Mouse (Mus musculus) heart, postnatal 14 days (tissue): ENCODE measurements around the gene Atp8a1. TPM values are rescaled to one million over a fixed set of nuclear protein-coding genes. Genes with fewer than 3 reads are reported as not detected.
A peak's percentile ranks its signal among the peaks of the same experiment; 100 is the strongest.
"Not testable (repeated sequence)": the region's sequence is repeated elsewhere in the genome, so short reads cannot be mapped to it uniquely, and the experiment has no call there.

Experiments
- DNase-seq, 2 experiments: peaks; one replicate each; pipeline ENCODE4 v3.0.0; 2021 to 2022
- intact Hi-C: fragments of 180-260 bp; cut with DNase I; formaldehyde crosslinking; loops from one replicate; pipeline ENCODE4 v1.15.1; 2025
- total RNA-seq, 2 experiments: library from RNA; stranded (reverse); gene quantifications; 2 replicates each; pipeline ENCODE4 v1.2.3; 2021

The Atp8a1 gene
- total RNA-seq, 2 experiments from 2014 or later, result 17.2 to 19.6 TPM

GRCm38 (mm10) chr5:67831293-67832147 is 15.7 kb downstream of the Atp8a1 start:
- intact Hi-C loops, result no loop called here

GRCm38 (mm10) chr5:67828356-67828755 is 18.9 kb downstream of the Atp8a1 start:
- intact Hi-C loops, result no loop called here
- no peak for DNase-seq

More at GRCm38 (mm10) chr5:67831293-67832147, 15.7 kb downstream of the Atp8a1 start:
- DNase-seq, result no peak

- intact Hi-C loops, result no loop called here
- no peak for DNase-seq
Observed at GRCm38 (mm10) chr5:67826935-67827334, 20.3 kb downstream of the Atp8a1 start.

- DNase-seq, result no peak
- intact Hi-C loops, result no loop called here
Observed at GRCm38 (mm10) chr5:67826278-67826677, 21.0 kb downstream of the Atp8a1 start.

- no peak for DNase-seq
- intact Hi-C loops, result no loop called here
Observed at GRCm38 (mm10) chr5:67824600-67824999, 22.6 kb downstream of the Atp8a1 start.

- intact Hi-C loops, result no loop called here
- DNase-seq, result no peak
Observed at GRCm38 (mm10) chr5:67823771-67824170, 23.5 kb downstream of the Atp8a1 start.

- intact Hi-C loops, result no loop called here
- no peak for DNase-seq
Observed at GRCm38 (mm10) chr5:67822619-67823018, 24.6 kb downstream of the Atp8a1 start.

GRCm38 (mm10) chr5:67821987-67822401 is 25.2 kb downstream of the Atp8a1 start:
- peak; percentile 19 to 33 for DNase-seq
- intact Hi-C loops, result no loop called here

GRCm38 (mm10) chr5:67821185-67821584 is 26.0 kb downstream of the Atp8a1 start:
- no peak for DNase-seq
- intact Hi-C loops, result no loop called here

- DNase-seq, result no peak
- intact Hi-C loops, result no loop called here
Observed at GRCm38 (mm10) chr5:67819451-67819850, 27.8 kb downstream of the Atp8a1 start.

- peak in 1 of 2 experiments; percentile 18 for DNase-seq
- intact Hi-C loops, result no loop called here
Observed at GRCm38 (mm10) chr5:67815572-67816325, 31.5 kb downstream of the Atp8a1 start.

- intact Hi-C loops, DNase-seq: not testable (repeated sequence)
Observed at GRCm38 (mm10) chr5:67815060-67815459, 32.2 kb downstream of the Atp8a1 start.

- DNase-seq, result no peak
- intact Hi-C loops, result no loop called here
Observed at GRCm38 (mm10) chr5:67814437-67814965, 32.7 kb downstream of the Atp8a1 start.

- intact Hi-C loops, result no loop called here
- no peak for DNase-seq
Observed at GRCm38 (mm10) chr5:67813334-67813733, 33.9 kb downstream of the Atp8a1 start.

GRCm38 (mm10) chr5:67802174-67803030 is 44.8 kb downstream of the Atp8a1 start:
- DNase-seq, result no peak
- intact Hi-C loops, result no loop called here

GRCm38 (mm10) chr5:67800801-67801200 is 46.4 kb downstream of the Atp8a1 start:
- no peak for DNase-seq
- intact Hi-C loops, result no loop called here

GRCm38 (mm10) chr5:67799785-67800184 is 47.4 kb downstream of the Atp8a1 start:
- no peak for DNase-seq
- intact Hi-C loops, result loop anchor here (5.0 kb wide), 1 partner anchor 48 kb away; the partner anchor contains the start of gene Atp8a1

- no peak for DNase-seq
Observed at GRCm38 (mm10) chr5:67798348-67798747, 48.9 kb downstream of the Atp8a1 start.

GRCm38 (mm10) chr5:67797006-67797958 is 50.0 kb downstream of the Atp8a1 start:
- peak; percentile 31 to 50 for DNase-seq
- intact Hi-C loops, result loop anchor here (5.0 kb wide), 1 partner anchor 50 kb away; the partner anchor contains the start of gene Atp8a1

More at GRCm38 (mm10) chr5:67798348-67798747, 48.9 kb downstream of the Atp8a1 start:
- intact Hi-C loops, result loop anchor here (5.0 kb wide), 1 partner anchor 49 kb away; the partner anchor contains the start of gene Atp8a1
